Mouse (Mus musculus) liver, embryonic 11.5 days (tissue): ENCODE data around the gene Kifc5b. TPM values are rescaled to one million over a fixed set of nuclear protein-coding genes. Genes with fewer than 3 reads are reported as not detected.

Source experiments
- ATAC-seq: fragments of 200-750 bp; cut with Nextera tagmentation; replicated peaks from 2 replicates; pipeline ENCODE4 v1.8.0; 2017; ENCODE audit warnings: moderate number of reproducible peaks, mild to moderate bottlenecking, moderate TSS enrichment, moderate library complexity; ENCODE audit not compliant: low FRiP score
- DNase-seq: peaks from one replicate; pipeline ENCODE4 v3.0.0-alpha.2; 2017; ENCODE audit warnings: low spot score
- H3K27ac ChIP-seq: fragments of 300-500 bp; sonication (generic); 2 replicates; pipeline ENCODE4 v1.5.1; 2014; ENCODE audit warnings: mild to moderate bottlenecking, low read depth, low read length, control low read depth
- H3K27me3 ChIP-seq: fragments of 300-500 bp; sonication (generic); replicated peaks from 2 replicates; pipeline ENCODE4 v1.6.1; 2014; ENCODE audit warnings: low read length, mixed read lengths; ENCODE audit not compliant: control insufficient read depth, insufficient read depth
- H3K36me3 ChIP-seq: fragments of 300-500 bp; sonication (generic); 2 replicates; pipeline ENCODE4 v1.6.1; 2014; ENCODE audit warnings: mild to moderate bottlenecking, low read length, moderate library complexity, mixed read lengths; ENCODE audit not compliant: control insufficient read depth, insufficient read depth
- H3K4me1 ChIP-seq: fragments of 300-500 bp; sonication (generic); replicated peaks from 2 replicates; pipeline ENCODE4 v1.6.1; 2014; ENCODE audit warnings: low read length, mixed read lengths; ENCODE audit not compliant: control insufficient read depth, insufficient read depth
- H3K4me2 ChIP-seq: fragments of 300-500 bp; sonication (generic); 2 replicates; pipeline ENCODE4 v1.6.1; 2014; ENCODE audit warnings: mild to moderate bottlenecking, control low read depth, moderate library complexity
- H3K4me3 ChIP-seq: fragments of 300-500 bp; sonication (generic); 2 replicates; pipeline ENCODE4 v1.5.1; 2014; ENCODE audit warnings: low read depth, low read length, control low read depth
- H3K9ac ChIP-seq: fragments of 300-500 bp; sonication (generic); 2 replicates; pipeline ENCODE4 v1.6.1; 2014; ENCODE audit warnings: low read depth, low read length, control low read depth
- H3K9me3 ChIP-seq: fragments of 300-500 bp; sonication (generic); 2 replicates; pipeline ENCODE4 v1.6.1; 2016; ENCODE audit warnings: low read length, inconsistent platforms, mixed read lengths; ENCODE audit not compliant: control insufficient read depth
- WGBS: fragments of 180-500 bp; shearing (Covaris S2); extraction: QIAGEN DNeasy Blood & Tissue Kit; methylation state at CpG from one replicate; pipeline ENCODE4 v1.1.7; 2014; 5-methylcytosine and 5-hydroxymethylcytosine counted together
- polyA plus RNA-seq: library from polyadenylated mRNA; unstranded; fragments of >200 nt; fragmentation: Nextera tagmentation; extraction: Ambion mirVana; gene quantifications from 2 replicates; pipeline ENCODE4 v1.2.1, GENCODE M21; 2014

Gene Kifc5b
- polyA plus RNA-seq, 1 experiment from 2014 or later: 8.6 TPM

DNA sequence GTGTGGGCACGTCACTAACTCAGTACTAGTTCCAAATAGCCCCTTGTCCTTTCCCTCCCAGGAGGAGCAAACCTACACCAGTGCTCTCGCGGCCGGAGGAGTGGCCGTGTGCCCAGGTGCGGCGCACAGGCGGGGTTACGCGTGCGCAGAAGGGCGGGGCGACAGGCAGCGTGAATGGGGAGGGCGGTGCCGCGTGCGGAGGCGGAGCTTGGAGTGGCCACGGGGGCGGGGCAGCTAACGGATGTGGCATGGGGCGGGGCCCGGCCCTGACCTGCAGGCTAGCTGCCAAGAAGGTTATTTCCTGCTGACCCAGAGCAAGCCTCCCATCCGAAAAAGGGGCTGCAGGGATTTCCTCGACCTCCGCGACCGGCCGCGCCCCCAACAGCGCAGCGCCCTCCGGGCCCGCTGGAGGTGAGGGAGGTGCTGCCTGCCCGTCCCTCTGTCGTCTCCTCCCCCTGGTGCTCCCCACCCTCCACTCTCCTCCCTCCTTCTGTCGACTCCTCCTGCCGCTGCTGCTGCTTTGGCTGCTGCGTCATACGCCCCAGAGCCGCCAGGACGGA lies 16.0 kb downstream of the Kifc5b start, which contains the start of gene Phf1:
Gene Phf1 (plus strand): TSS at position 214 of the 560 bp plus-strand sequence.
- Histone ChIP-seq H3K27ac (peak within 1 kb of the TSS; percentile 68), H3K36me3 (peaks cover 24% of the 10 kb centered on the region; the same call in 1 of the 2 replicates), H3K27me3 (no peaks in the 10 kb centered on the region), H3K4me1 (peaks cover 20% of the 10 kb centered on the region), H3K4me2 (peak within 1 kb of the TSS; percentile 100), H3K9ac (peak within 1 kb of the TSS; percentile 77), H3K4me3 (peak within 1 kb of the TSS; percentile 74), H3K9me3 (no peaks in the 10 kb centered on the region)
- peak; percentile 99 for DNase-seq
- 0% methylated on average over 41 of the region's 43 CpGs for WGBS
- ATAC-seq: peak; percentile 90

DNA sequence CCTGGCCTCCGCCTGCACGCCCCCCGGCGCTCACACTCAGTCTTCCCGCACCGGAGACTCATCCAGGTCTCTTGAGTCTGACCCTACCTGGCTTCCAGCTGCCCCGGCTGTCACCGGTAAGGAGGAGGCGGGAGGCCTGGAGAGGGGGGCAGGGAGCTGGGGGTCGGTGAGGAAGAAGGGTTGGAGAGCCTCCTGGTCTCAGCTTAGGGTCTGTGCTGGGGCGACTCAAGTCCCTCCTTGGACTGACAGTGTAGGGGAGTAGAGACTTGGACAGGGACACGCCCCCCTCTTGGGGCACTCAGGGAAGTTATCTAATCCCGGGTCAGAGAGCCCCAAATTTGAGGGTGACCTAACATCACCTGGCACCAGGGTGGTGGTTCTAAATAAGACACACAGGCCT lies 16.5 kb downstream of the Kifc5b start:
- ATAC-seq (peak; percentile 9; the same call in 1 of the 2 replicates), DNase-seq (no peak)
- H3K4me2 ChIP-seq: peak overlapping the region; percentile 100
- peak overlapping the region; percentile 77 for H3K9ac ChIP-seq
- WGBS: 9% methylated on average over 13 of the region's 13 CpGs
- H3K36me3 ChIP-seq: peaks cover 24% of the 10 kb centered on the region; the same call in 1 of the 2 replicates
- no peaks in the 10 kb centered on the region for H3K9me3 ChIP-seq
- peaks cover 22% of the 10 kb centered on the region for H3K4me1 ChIP-seq
- no peaks in the 10 kb centered on the region for H3K27me3 ChIP-seq
- peak overlapping the region; percentile 74 for H3K4me3 ChIP-seq
- peak overlapping the region; percentile 68 for H3K27ac ChIP-seq

DNA sequence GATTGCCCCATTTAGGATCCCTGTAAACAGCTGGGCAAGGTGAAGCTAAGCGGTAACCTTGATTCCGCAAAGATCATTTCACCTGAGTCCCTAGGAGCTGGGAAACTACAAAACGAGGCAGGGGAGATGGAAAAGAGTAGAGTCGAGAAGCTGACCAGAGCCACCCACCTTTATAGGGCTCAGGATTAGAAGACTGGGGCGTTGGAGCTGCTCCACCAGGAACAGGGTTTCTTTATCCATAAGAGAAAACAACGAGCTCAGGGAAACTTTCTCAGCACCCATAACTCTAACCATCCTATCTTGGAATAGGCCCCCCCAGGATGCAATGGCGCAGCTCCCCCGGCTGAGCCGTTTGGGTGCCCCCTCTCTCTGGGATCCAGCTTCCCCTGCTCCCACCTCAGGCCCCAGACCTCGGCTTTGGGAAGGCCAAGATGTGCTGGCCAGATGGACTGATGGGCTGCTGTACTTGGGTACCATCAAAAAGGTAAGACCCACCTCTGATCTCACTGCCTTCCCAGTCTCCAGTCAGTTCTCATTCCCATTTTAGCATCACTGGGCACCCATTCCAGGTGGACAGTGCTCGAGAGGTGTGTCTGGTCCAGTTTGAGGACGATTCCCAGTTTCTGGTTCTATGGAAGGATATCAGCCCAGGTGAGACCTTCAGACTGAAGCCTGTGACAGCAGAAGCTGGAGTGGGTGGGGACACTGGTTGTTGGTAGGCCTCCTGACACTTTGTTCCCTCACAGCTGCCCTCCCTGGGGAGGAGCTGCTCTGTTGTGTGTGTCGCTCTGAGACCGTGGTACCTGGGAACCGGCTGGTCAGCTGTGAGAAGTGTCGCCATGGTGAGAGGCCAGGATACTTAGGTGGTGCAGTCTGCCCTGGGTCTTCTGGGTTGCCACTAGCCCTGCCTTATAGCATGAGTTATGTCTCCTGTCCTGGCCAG lies 17.3 kb downstream of the Kifc5b start:
- peak overlapping the region; percentile 77 for H3K9ac ChIP-seq
- no peaks in the 10 kb centered on the region for H3K9me3 ChIP-seq
- peaks cover 19% of the 10 kb centered on the region; the same call in 1 of the 2 replicates for H3K36me3 ChIP-seq
- peak overlapping the region; percentile 100 for H3K4me2 ChIP-seq
- peak overlapping the region; percentile 74 for H3K4me3 ChIP-seq
- 81% methylated on average over 16 of the region's 16 CpGs for WGBS
- no peak overlapping the region; the same call in 1 of the 2 replicates for H3K27ac ChIP-seq
- ATAC-seq (no peak), DNase-seq (no peak)
- peaks cover 22% of the 10 kb centered on the region for H3K4me1 ChIP-seq
- no peaks in the 10 kb centered on the region for H3K27me3 ChIP-seq

DNA sequence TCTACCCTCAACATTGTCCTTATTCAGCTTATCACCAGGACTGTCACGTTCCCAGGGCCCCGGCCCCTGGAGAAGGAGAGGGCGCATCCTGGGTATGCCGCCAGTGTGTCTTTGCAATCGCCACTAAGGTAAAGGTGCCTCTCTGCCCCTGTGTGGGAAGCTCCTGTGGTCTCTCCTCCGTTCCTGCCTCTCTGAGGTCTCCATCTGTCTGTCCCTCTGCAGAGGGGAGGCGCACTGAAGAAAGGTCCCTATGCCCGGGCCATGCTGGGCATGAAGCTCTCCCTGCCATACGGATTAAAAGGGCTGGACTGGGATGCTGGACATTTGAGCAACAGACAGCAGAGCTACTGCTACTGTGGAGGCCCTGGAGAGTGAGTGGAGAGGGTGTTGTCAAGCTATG lies 18.1 kb downstream of the Kifc5b start:
- H3K4me1 ChIP-seq: peaks cover 25% of the 10 kb centered on the region
- H3K9me3 ChIP-seq: no peaks in the 10 kb centered on the region
- no peaks in the 10 kb centered on the region for H3K27me3 ChIP-seq
- no peak overlapping the region for H3K9ac ChIP-seq
- ATAC-seq (no peak), DNase-seq (no peak)
- no peak overlapping the region for H3K4me2 ChIP-seq
- no peak overlapping the region for H3K27ac ChIP-seq
- peaks cover 15% of the 10 kb centered on the region; the same call in 1 of the 2 replicates for H3K36me3 ChIP-seq
- H3K4me3 ChIP-seq: no peak overlapping the region
- WGBS: 90% methylated on average over 9 of the region's 9 CpGs

DNA sequence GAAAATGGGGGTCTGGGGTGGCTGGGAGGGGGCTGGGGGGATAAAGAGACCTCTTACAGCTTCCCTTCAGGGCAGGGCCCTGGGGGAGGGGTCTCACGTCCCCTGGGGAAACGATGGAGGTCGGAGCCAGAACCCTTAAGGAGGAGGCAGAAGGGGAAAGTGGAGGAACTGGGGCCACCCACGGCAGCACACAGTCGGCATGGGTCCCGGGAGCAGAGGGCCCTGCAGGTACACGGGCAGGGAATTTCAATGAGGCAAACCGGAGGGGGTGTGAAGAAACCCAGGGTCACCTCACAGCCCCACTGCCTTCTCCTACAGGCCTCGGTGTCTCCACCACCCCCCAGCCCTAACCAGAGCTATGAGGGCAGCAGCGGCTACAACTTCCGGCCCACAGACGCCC lies 19.6 kb downstream of the Kifc5b start:
- no peak overlapping the region for H3K4me2 ChIP-seq
- no peak overlapping the region for H3K9ac ChIP-seq

DNA sequence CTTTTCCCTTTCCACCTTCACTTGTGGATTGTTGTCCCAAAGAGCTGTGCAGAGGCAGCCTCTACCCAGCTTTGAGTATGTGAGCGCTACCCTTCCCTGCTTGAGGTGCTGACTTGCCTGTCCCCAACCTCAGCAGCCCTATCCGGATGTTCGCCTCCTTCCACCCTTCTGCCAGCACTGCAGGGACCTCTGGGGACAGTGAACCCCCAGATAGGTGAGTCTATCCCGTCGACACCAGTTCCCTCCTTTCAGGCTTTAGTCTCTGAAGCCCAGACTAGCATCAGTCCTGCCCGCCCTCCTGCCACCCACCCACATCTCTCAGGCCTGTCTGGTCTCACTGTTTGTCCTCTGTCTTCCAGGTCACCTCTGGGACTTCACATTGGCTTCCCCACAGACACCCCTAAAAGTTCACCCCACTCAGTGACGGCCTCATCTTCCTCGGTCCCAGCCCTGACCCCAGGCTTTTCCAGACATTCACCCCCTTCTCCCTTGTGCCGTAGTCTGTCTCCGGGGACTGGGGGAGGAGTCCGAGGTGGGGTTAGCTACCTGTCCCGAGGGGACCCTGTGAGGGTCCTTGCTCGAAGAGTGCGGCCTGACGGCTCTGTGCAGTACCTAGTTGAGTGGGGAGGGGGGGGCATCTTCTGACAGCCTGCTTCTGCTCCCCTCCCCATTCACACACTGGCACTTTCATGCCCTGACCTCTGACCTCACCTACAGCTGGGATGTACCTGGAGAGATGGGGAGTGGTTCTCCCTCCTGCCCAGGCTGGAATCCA lies 20.2 kb downstream of the Kifc5b start:
- Histone ChIP-seq H3K4me3 (peak overlapping the region; percentile 76; the same call in 1 of the 2 replicates), H3K27ac (no peak overlapping the region), H3K9me3 (no peaks in the 10 kb centered on the region), H3K27me3 (no peaks in the 10 kb centered on the region), H3K4me2 (peak overlapping the region; percentile 98; the same call in 1 of the 2 replicates), H3K36me3 (peaks cover 15% of the 10 kb centered on the region; the same call in 1 of the 2 replicates), H3K9ac (no peak overlapping the region), H3K4me1 (peaks cover 35% of the 10 kb centered on the region)
- ATAC-seq (no peak), DNase-seq (no peak)
- WGBS: 86% methylated on average over 15 of the region's 15 CpGs

More for the DNA sequence above, 19.6 kb downstream of the Kifc5b start:
- H3K9me3 ChIP-seq: no peaks in the 10 kb centered on the region
- WGBS: 85% methylated on average over 12 of the region's 12 CpGs
- H3K4me3 ChIP-seq: no peak overlapping the region
- H3K27ac ChIP-seq: no peak overlapping the region
- H3K4me1 ChIP-seq: peaks cover 33% of the 10 kb centered on the region
- peaks cover 15% of the 10 kb centered on the region; the same call in 1 of the 2 replicates for H3K36me3 ChIP-seq
- ATAC-seq: no peak
- H3K27me3 ChIP-seq: no peaks in the 10 kb centered on the region
- no peak for DNase-seq

DNA sequence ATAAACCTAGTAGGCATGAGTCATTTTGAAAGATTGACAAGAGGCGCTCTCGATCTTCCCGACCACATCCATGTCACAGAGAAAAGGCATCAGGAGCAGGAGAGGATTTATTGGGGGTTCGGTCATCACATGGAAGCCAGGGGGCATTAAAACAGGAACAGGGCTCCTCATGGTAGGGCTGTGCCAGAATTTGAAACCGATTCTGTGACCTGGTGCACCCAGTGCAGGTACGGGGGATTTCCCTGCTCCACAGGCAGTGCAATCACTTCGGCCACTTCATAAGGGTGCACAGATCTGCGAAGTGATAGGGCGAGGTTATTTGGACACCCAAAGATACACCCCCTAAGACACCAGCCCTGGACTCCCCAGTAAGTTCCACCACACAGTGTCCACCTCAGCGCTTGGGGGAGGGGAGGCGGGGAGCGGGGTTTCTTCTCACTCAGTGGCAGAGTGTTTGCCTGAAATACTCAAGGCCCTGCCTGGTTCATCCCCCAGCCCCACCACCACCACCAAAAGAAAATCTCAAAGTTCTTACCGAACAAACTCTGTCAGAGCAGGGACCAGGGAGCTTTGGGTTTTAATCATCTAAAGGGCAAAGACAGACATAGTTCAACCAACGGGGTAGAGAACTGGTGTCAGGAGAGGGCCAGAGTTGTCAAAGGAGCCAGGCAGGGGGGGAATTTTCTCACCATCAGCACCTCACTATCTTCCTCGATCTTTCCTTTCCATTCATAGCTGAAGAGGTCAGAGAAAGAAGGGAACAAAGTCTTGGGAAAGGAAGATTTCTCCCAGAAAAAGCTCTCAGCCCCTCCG lies 21.2 kb downstream of the Kifc5b start:
- Histone ChIP-seq H3K36me3 (peaks cover 15% of the 10 kb centered on the region; the same call in 1 of the 2 replicates), H3K4me1 (peaks cover 31% of the 10 kb centered on the region), H3K27me3 (no peaks in the 10 kb centered on the region), H3K9me3 (no peaks in the 10 kb centered on the region), H3K27ac (peak overlapping the region; percentile 91), H3K9ac (peak overlapping the region; percentile 77), H3K4me3 (peak overlapping the region; percentile 76), H3K4me2 (peak overlapping the region; percentile 98)
- no peak for ATAC-seq
- DNase-seq: no peak
- 46% methylated on average over 16 of the region's 16 CpGs for WGBS
